Mouse (Mus musculus) CH12.LX (cell line): ENCODE measurements around the gene Prelid3b. TPM values are rescaled to one million over a fixed set of nuclear protein-coding genes. Genes with fewer than 3 reads are reported as not detected.

Source experiments
- DNase-seq: peaks from one replicate; pipeline ENCODE4 v3.0.0-alpha.2; 2013; ENCODE audit errors: extremely low read depth
- H3K27ac ChIP-seq: 2 replicates; pipeline ENCODE4 v1.5.1; 2012; ENCODE audit warnings: low read depth, mild to moderate bottlenecking, control low read depth, moderate library complexity; ENCODE audit not compliant: insufficient read depth
- H3K27me3 ChIP-seq: replicated peaks from 2 replicates; pipeline ENCODE3; 2012; ENCODE audit warnings: inconsistent platforms
- H3K36me3 ChIP-seq, 2 experiments: replicated peaks in 1 of 2; 2 replicates each; pipeline versions ENCODE3 to v1.6.1; 2012; ENCODE audit warnings: inconsistent platforms in 1 of 2, low read length in 1 of 2, mild to moderate bottlenecking in 1 of 2, mixed read lengths in 1 of 2, moderate library complexity in 1 of 2; ENCODE audit not compliant: control insufficient read depth in 1 of 2, insufficient read depth in 1 of 2
- H3K4me1 ChIP-seq, 2 experiments: 2 replicates each; pipeline ENCODE4 v1.6.1; 2012; ENCODE audit warnings: inconsistent platforms in 1 of 2, moderate library complexity in 1 of 2; ENCODE audit not compliant: insufficient read depth in 2 of 2, control insufficient read depth in 1 of 2
- H3K4me2 ChIP-seq: 2 replicates; pipeline ENCODE4 v1.6.1; 2012; ENCODE audit warnings: low read depth, mild to moderate bottlenecking, control low read depth; ENCODE audit not compliant: poor library complexity, insufficient read depth, severe bottlenecking
- H3K4me3 ChIP-seq, 3 experiments: fragments of 150-350 bp in 1 of 3; sonication (generic) in 1 of 3; replicated peaks in 1 of 3; 2 replicates each; pipeline versions ENCODE3 to v1.5.1; 2011 to 2012; ENCODE audit warnings: low read depth in 2 of 3, low read length in 2 of 3, mild to moderate bottlenecking in 2 of 3, moderate library complexity in 2 of 3, control low read depth in 1 of 3, improper control_type of control experiment in 1 of 3, inconsistent platforms in 1 of 3, mixed read lengths in 1 of 3; ENCODE audit not compliant: poor library complexity in 1 of 3
- H3K79me2 ChIP-seq: replicated peaks from 2 replicates; pipeline ENCODE4 v1.6.1; 2012; ENCODE audit warnings: mild to moderate bottlenecking, moderate library complexity; ENCODE audit not compliant: control insufficient read depth, poor library complexity, insufficient read depth, severe bottlenecking; ENCODE audit errors: extremely low read depth
- H3K9ac ChIP-seq: 2 replicates; pipeline ENCODE4 v1.6.1; 2012; ENCODE audit warnings: low read depth, mild to moderate bottlenecking, control low read depth, moderate library complexity; ENCODE audit not compliant: insufficient read depth
- H3K9me3 ChIP-seq: replicated peaks from 2 replicates; pipeline ENCODE3; 2012; ENCODE audit warnings: low read length, inconsistent platforms, mixed read lengths
- BHLHE40 ChIP-seq: IDR thresholded peaks from 2 replicates; pipeline ENCODE4 v1.6.1; 2011; ENCODE audit warnings: mild to moderate bottlenecking, low read depth, low read length, improper control_type of control experiment
- CHD1 ChIP-seq: IDR thresholded peaks from 2 replicates; pipeline ENCODE4 v1.6.1; 2012; ENCODE audit warnings: low read depth, low read length, improper control_type of control experiment, inconsistent platforms
- E2F4 ChIP-seq: IDR thresholded peaks from 2 replicates; pipeline ENCODE4 v1.6.1; 2011; ENCODE audit warnings: low read depth, low read length, improper control_type of control experiment; ENCODE audit not compliant: insufficient replicate concordance
- EP300 ChIP-seq: IDR thresholded peaks from 2 replicates; pipeline ENCODE4 v1.6.1; 2011; ENCODE audit warnings: low read length, improper control_type of control experiment
- ETS1 ChIP-seq: conservative IDR thresholded peaks from 2 replicates; pipeline ENCODE4 v1.6.1; 2012; ENCODE audit warnings: low read depth, mild to moderate bottlenecking, inconsistent platforms, low read length, improper control_type of control experiment, moderate library complexity
- GABPA ChIP-seq: IDR thresholded peaks from 2 replicates; pipeline ENCODE4 v1.6.1; 2012; ENCODE audit warnings: low read depth, low read length, improper control_type of control experiment, inconsistent platforms; ENCODE audit not compliant: insufficient replicate concordance
- HCFC1 ChIP-seq: IDR thresholded peaks from 2 replicates; pipeline ENCODE4 v1.6.1; 2012; ENCODE audit warnings: low read depth, mild to moderate bottlenecking, inconsistent platforms, low read length, improper control_type of control experiment
- JUN ChIP-seq: IDR thresholded peaks from 2 replicates; pipeline ENCODE4 v1.6.1; 2011; ENCODE audit warnings: low read depth, mild to moderate bottlenecking, low read length, improper control_type of control experiment, moderate library complexity; ENCODE audit not compliant: insufficient read depth
- JUND ChIP-seq: conservative IDR thresholded peaks from 2 replicates; pipeline ENCODE4 v1.6.1; 2011; ENCODE audit warnings: low read depth, low read length, improper control_type of control experiment
- KAT2A ChIP-seq: IDR thresholded peaks from 2 replicates; pipeline ENCODE4 v1.6.1; 2012; ENCODE audit warnings: low read length, improper control_type of control experiment, inconsistent platforms; ENCODE audit not compliant: insufficient replicate concordance
- MAFK ChIP-seq: IDR thresholded peaks from 2 replicates; pipeline ENCODE4 v1.6.1; 2011; ENCODE audit warnings: low read length, improper control_type of control experiment; ENCODE audit not compliant: insufficient replicate concordance
- MAX ChIP-seq: IDR thresholded peaks from 2 replicates; pipeline ENCODE4 v1.6.1; 2011; ENCODE audit warnings: low read length, improper control_type of control experiment
- MXI1 ChIP-seq: IDR thresholded peaks from 2 replicates; pipeline ENCODE4 v1.6.1; 2011; ENCODE audit warnings: mild to moderate bottlenecking, low read depth, low read length, improper control_type of control experiment
- MYC ChIP-seq: IDR thresholded peaks from 2 replicates; pipeline ENCODE4 v1.6.1; 2011; ENCODE audit warnings: low read depth, mild to moderate bottlenecking, improper control_type of control experiment, low read length
- PAX5 ChIP-seq: IDR thresholded peaks from 2 replicates; pipeline ENCODE4 v1.6.1; 2012; ENCODE audit warnings: low read length, inconsistent platforms, mixed read lengths
- POLR2A ChIP-seq: IDR thresholded peaks from 2 replicates; pipeline ENCODE4 v1.6.1; 2011; ENCODE audit warnings: low read depth, mild to moderate bottlenecking, improper control_type of control experiment, low read length
- POLR2AphosphoS2 ChIP-seq: IDR thresholded peaks from 2 replicates; pipeline ENCODE4 v1.6.1; 2011; ENCODE audit warnings: low read depth, low read length, improper control_type of control experiment
- RAD21 ChIP-seq: IDR thresholded peaks from 2 replicates; pipeline ENCODE4 v1.6.1; 2011; ENCODE audit warnings: low read depth, mild to moderate bottlenecking, low read length, improper control_type of control experiment, moderate library complexity
- SMC3 ChIP-seq: IDR thresholded peaks from 2 replicates; pipeline ENCODE4 v1.6.1; 2011; ENCODE audit warnings: low read depth, low read length, improper control_type of control experiment
- TBP ChIP-seq: conservative IDR thresholded peaks from 2 replicates; pipeline ENCODE4 v1.6.1; 2011; ENCODE audit warnings: low read depth, low read length, improper control_type of control experiment
- TCF12 ChIP-seq: IDR thresholded peaks from 2 replicates; pipeline ENCODE4 v1.6.1; 2014; ENCODE audit warnings: low read depth, mild to moderate bottlenecking, inconsistent platforms, low read length, improper control_type of control experiment
- UBTF ChIP-seq: IDR thresholded peaks from 2 replicates; pipeline ENCODE4 v1.6.1; 2012; ENCODE audit warnings: low read depth, mild to moderate bottlenecking, inconsistent platforms, low read length, improper control_type of control experiment, moderate library complexity
- USF1 ChIP-seq: IDR thresholded peaks from 2 replicates; pipeline ENCODE4 v1.6.1; 2014; ENCODE audit warnings: low read depth, mild to moderate bottlenecking, inconsistent platforms, low read length, improper control_type of control experiment
- USF2 ChIP-seq: conservative IDR thresholded peaks from 2 replicates; pipeline ENCODE4 v1.6.1; 2011; ENCODE audit warnings: low read depth, low read length, improper control_type of control experiment
- ZC3H11A ChIP-seq: IDR thresholded peaks from 2 replicates; pipeline ENCODE4 v1.6.1; 2012; ENCODE audit warnings: low read depth, mild to moderate bottlenecking, inconsistent platforms, low read length, improper control_type of control experiment
- ZKSCAN1 ChIP-seq: IDR thresholded peaks from 2 replicates; pipeline ENCODE4 v1.6.1; 2012; ENCODE audit warnings: low read depth, inconsistent platforms, low read length, improper control_type of control experiment, borderline replicate concordance
- ZMIZ1 ChIP-seq: IDR thresholded peaks from 2 replicates; pipeline ENCODE4 v1.6.1; 2012; ENCODE audit warnings: low read depth, mild to moderate bottlenecking, inconsistent platforms, low read length, improper control_type of control experiment
- ZNF384 ChIP-seq: IDR thresholded peaks from 2 replicates; pipeline ENCODE4 v1.6.1; 2012; ENCODE audit warnings: low read depth, low read length, improper control_type of control experiment, inconsistent platforms
- dilution Hi-C: fragments of 300-500 bp; cut with MboI; formaldehyde crosslinking; loops from 2 replicates; pipeline ENCODE4 v1.14.3; 2020; ENCODE audit warnings: low sequenced_read_pairs; ENCODE audit not compliant: extremely low pct_unique_long_range_greater_than_20kb, extremely low pct_ligation_motif_present
- in situ Hi-C: fragments of 300-500 bp; cut with MboI; formaldehyde crosslinking; loops from 3 replicates; pipeline ENCODE4 v1.14.3; 2019; ENCODE audit warnings: low sequenced_read_pairs, low pct_ligation_motif_present, low pct_unique_long_range_greater_than_20kb, mixed read lengths
- polyA plus RNA-seq: library from polyadenylated mRNA; unstranded; fragments of >175 nt; gene quantifications from 2 replicates; pipeline ENCODE4 v1.2.1, GENCODE M21; 2012; ENCODE audit warnings: low read depth; ENCODE audit not compliant: insufficient read length
- total RNA-seq, 2 experiments: library from RNA; depleted of rRNA; stranded (reverse); fragments of 300-350 nt in 1 of 2; fragments of >200 nt in 1 of 2; gene quantifications; 2 replicates each; pipeline ENCODE4 v1.2.3; 2012 to 2014

Gene Prelid3b
- total and polyA plus RNA-seq, 3 experiments, result 90.3 to 187 (median 179) TPM

- DNase-seq, result peak; percentile 38
- H3K36me3 ChIP-seq, result peaks cover 15 to 29% of the 10 kb centered on the region in 2 experiments
- dilution Hi-C loops, result no loop called here
- TF ChIP-seq E2F4 (no peak), ZKSCAN1 (no peak), BHLHE40 (peak; percentile 82), EP300 (no peak), JUND (no peak), PAX5 (no peak), ZNF384 (no peak), ZC3H11A (no peak), SMC3 (no peak), UBTF (no peak), TBP (0 out of 2 replicates have a peak, but pooled peaks have one; percentile 20), USF1 (no peak), GABPA (no peak), MYC (peak; percentile 3; the same call in 1 of the 2 replicates), MXI1 (peak; percentile 70; the same call in 1 of the 2 replicates), USF2 (no peak), HCFC1 (no peak), POLR2AphosphoS2 (no peak), ZMIZ1 (no peak), KAT2A (no peak), CHD1 (no peak), ETS1 (no peak), RAD21 (no peak), MAFK (no peak), JUN (no peak), TCF12 (no peak; the same call in 1 of the 2 replicates), MAX (no peak), POLR2A (no peak)
- H3K79me2 ChIP-seq, result peaks cover 39% of the 10 kb centered on the region
- peak overlapping the region; percentile 84 for H3K27ac ChIP-seq
- in situ Hi-C loops, result no loop called here
- peak overlapping the region; percentile 73; the same call in 1 of the 2 replicates for H3K9ac ChIP-seq
- peak overlapping the region; percentile 50 to 93 (median 51) for H3K4me3 ChIP-seq
- peak overlapping the region; percentile 77 for H3K4me2 ChIP-seq
- H3K9me3 ChIP-seq, result no peaks in the 10 kb centered on the region
- H3K27me3 ChIP-seq, result no peaks in the 10 kb centered on the region
- peaks cover 10 to 52% of the 10 kb centered on the region in 2 experiments for H3K4me1 ChIP-seq
Measured at GRCm38 (mm10) chr2:174473550-174473927, 658 bp upstream of the Prelid3b start.
